Mouse (Mus musculus) left cerebral cortex, adult 2 months (tissue): ENCODE data around the gene Gm15056. TPM values are rescaled to one million over a fixed set of nuclear protein-coding genes. Genes with fewer than 3 reads are reported as not detected.

Experiments
- DNase-seq, 2 experiments: peaks; one replicate each; pipeline ENCODE4 v3.0.0; 2021 to 2022; ENCODE audit warnings: low spot score in 2 of 2, mixed read lengths in 1 of 2; ENCODE audit errors: extremely low spot score in 1 of 2
- H3K27ac ChIP-seq: fragments of 200-600 bp; 2 replicates; pipeline ENCODE4 v1.8.1; 2022
- H3K4me3 ChIP-seq: fragments of 200-600 bp; 2 replicates; pipeline ENCODE4 v1.8.1; 2022
- CTCF ChIP-seq: fragments of 200-600 bp; IDR thresholded peaks from 2 replicates; pipeline ENCODE4 v1.8.1; 2022; ENCODE audit warnings: antibody characterized with exemption, mild to moderate bottlenecking, moderate library complexity
- intact Hi-C: fragments of 180-260 bp; cut with DNase I; formaldehyde crosslinking; loops from one replicate; pipeline ENCODE4 v1.15.1; 2025
- long read RNA-seq, 2 experiments: library from polyadenylated mRNA; stranded (forward); transcript quantifications; one replicate each; pipeline ENCODE4 v2.0.0; 2021; ENCODE audit warnings: borderline mapping rate in 2 of 2
- total RNA-seq, 2 experiments: library from RNA; stranded (reverse); gene quantifications; 2 replicates each; pipeline ENCODE4 v1.2.3; 2021

Gene Gm15056
- total RNA-seq: not detected
- long read RNA-seq, experiment 1: 0 reads
- long read RNA-seq, experiment 2: 0 reads

DNA sequence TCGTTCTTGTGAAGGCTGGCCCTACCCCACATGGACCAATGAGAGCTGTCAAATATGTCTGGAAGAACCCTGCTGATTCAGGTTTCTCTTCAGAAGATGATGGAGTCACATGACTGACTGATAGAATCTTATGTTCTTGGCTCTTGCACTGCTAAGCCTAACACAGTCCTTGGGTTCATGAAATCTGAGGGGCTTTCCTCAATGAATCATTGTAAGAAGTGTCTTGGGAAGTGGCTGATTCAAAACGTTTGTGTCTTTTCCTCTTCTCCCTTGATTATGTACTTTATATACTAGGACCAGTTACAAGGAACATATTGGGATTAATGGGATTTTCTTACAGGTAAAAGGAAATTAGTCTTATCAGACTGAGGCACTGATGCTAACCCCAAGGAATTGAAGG is at the start of gene Gm15056:
Gm15056 (minus strand) TSS at position 101 of the 400 bp plus-strand sequence.
- intact Hi-C loops: no loop called here
- no peak for DNase-seq

DNA sequence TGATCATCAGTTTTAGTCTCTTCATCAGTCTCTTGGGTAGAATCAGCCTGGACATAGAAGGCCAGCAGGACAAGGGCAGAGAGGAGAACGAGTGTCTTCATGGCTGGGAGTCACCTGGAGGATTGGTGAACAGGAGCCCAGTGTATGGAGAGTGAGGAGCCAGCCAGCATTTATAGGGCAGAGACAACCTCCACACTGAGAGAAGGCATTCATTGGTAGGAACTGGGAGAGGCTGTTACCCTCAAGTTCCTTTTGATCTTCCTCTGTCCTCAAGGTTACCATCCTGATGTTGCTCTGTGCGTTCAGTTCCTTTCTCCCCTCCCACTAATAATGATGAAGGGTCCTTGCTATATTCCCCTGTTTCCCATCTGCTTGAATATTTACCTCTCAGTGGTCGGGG is 42.2 kb upstream of the Gm15056 start, which contains the start of gene AY761185:
AY761185 (minus strand) TSS at position 101 of the 400 bp plus-strand sequence.
- no peak for DNase-seq
- Histone ChIP-seq H3K27ac (no peak within 1 kb of the TSS), H3K4me3 (no peak within 1 kb of the TSS)
- no peak for TF ChIP-seq CTCF
- intact Hi-C loops: no loop called here

More for the DNA sequence above, at the start of gene Gm15056:
- Histone ChIP-seq H3K27ac (no peak within 1 kb of the TSS), H3K4me3 (no peak within 1 kb of the TSS)
- TF ChIP-seq CTCF: no peak

DNA sequence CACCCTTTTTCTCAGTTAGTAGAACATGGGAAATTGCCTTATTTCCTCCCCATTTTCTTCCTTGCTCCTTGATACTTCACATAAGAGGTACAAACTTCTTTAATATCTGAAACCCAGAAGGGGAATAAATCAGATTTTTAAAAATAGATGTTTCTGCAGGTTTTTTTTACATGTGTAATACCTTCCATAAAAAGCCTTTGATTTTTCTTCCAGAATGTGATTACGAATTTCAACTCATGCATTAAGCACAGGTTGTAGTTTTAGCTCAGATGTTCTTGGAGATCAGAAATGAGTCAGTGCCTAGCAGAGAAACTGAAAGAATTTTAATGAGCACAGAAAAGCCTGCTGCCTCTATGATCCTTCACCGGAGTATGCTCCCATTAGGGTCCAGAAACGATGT is 19.5 kb upstream of the Gm15056 start, which contains the start of gene Gm6040:
Gm6040 (minus strand) TSS at position 101 of the 400 bp plus-strand sequence.
- Histone ChIP-seq H3K27ac (no peak within 1 kb of the TSS), H3K4me3 (no peak within 1 kb of the TSS)
- DNase-seq: no peak
- TF ChIP-seq CTCF: no peak
- intact Hi-C loops: no loop called here

DNA sequence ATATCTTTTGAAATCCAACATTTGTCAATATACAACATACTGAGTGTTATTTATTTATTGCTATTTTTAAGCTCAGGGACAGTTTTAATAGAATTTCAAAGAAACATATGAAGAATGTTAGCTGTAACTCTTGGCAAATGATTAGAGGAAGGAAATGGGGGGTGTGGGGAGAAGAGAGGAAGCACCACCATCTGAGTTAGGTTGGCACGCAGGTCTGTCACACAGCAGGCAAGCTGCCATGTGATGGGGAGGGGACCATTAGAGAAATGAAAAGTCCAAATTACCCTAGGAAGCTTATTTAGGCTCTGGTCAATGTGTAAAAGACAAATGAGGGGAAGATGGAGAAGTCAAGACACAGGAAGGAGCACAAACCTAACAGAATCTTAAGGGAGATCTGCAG is 9.9 kb upstream of the Gm15056 start:
- TF ChIP-seq CTCF: no peak
- DNase-seq: no peak
- Histone ChIP-seq H3K27ac (no peak overlapping the region), H3K4me3 (no peak overlapping the region)
- intact Hi-C loops: no loop called here

DNA sequence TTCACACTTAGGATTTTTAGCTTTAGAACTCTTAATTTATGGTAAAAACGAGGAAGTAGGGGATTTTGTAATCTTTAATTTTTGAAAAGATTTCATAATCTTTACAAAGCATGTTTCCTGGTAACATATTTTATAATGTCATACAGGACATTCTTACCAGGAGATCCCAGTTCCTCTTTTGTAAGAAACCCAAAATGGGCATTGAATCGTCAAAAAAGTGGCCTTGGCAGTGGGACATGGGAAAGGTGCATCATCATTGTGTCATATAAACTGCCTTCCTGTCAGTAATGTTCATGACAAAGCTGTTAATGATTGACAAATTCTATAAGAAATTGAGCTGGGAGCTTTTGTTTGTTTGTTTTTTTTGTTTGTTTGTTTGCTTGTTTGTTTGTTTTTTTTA is 5.8 kb upstream of the Gm15056 start:
- DNase-seq: no peak
- intact Hi-C loops: no loop called here
- Histone ChIP-seq H3K4me3 (no peak overlapping the region), H3K27ac (no peak overlapping the region)
- no peak for TF ChIP-seq CTCF

DNA sequence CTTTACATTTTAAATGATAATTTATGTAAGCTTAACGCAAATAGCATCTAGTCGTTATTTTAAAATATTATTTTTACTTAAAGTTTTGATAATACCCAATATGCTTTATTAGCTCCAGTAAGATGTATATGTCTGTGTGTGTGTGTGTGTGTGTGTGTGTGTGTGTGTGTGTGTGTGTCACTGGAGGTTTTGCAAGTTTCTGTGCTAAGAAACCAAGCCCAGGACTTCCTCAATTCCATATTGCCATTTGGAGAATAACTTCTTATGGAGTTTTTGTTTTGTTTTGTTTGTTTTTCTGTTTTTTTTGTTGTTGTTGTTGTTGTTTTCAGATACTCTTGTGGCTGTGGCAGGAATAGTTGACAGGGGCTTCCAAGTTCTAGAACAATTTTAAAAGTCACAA is 4.7 kb upstream of the Gm15056 start:
- H3K27ac ChIP-seq: no peak overlapping the region
- DNase-seq: no peak
- no peak for TF ChIP-seq CTCF
- H3K4me3 ChIP-seq: no peak overlapping the region
- intact Hi-C loops: no loop called here

DNA sequence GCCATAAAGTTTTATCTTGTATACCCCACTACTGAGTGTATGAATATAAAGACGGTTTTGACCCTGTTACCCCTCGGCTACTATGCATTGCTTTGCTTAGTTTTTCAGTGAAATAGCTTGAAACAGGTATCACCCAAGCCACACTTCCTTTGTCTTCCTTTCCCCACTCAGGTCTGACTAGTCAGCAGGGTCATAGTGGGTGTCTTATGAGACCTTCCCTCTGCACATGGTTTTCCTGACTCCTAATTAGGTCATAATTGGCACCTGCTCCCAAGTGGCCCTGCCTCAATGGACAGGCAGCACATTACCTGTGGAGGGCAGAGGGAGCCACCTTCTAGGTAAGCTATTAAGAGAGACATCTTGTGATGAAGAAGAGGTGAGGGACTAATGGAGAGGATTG is 10.1 kb downstream of the Gm15056 start, which contains the start of gene Defb33:
Defb33 (plus strand) TSS at position 301 of the 400 bp plus-strand sequence.
- intact Hi-C loops: no loop called here
- DNase-seq: no peak
- Histone ChIP-seq H3K27ac (no peak within 1 kb of the TSS), H3K4me3 (no peak within 1 kb of the TSS)
- TF ChIP-seq CTCF: no peak

DNA sequence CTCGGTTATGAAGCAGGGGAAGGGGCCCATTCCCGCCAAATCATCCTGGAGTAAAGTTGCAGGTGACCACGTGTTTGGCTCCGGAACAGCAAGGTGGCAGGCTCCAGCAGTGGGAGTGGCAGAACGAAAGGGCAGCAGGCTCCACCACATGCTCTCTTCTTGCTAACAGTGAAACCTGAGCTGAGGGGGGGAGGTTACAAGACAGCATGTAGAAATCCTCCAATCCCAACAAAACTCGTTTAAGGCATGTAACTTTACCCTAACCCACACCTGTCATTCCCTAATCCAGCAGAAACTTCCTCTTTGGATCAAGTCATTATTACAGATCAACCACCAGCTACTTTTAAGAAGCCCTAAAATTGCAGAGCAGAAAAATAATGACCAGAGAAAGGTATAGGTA is 27.8 kb downstream of the Gm15056 start:
- H3K27ac ChIP-seq: no peak overlapping the region
- TF ChIP-seq CTCF: no peak
- no peak for DNase-seq
- no peak overlapping the region for H3K4me3 ChIP-seq
- intact Hi-C loops: no loop called here

Other genes starting within 250 kb of the Gm15056 start
- not detected for gene Defb33, start 10.0 kb downstream of the Gm15056 start, total RNA-seq
- not detected for gene Gm6040, start 19.4 kb upstream of the Gm15056 start, total RNA-seq
- not detected for gene AY761185, start 42.1 kb upstream of the Gm15056 start, total RNA-seq
- gene Defa21, start 122.9 kb upstream of the Gm15056 start, total RNA-seq: not detected
- gene Defa23, start 152.4 kb upstream of the Gm15056 start, total RNA-seq: not detected
- gene Defa35, start 162.4 kb upstream of the Gm15056 start, total RNA-seq: not detected
- gene Defa25, start 181.8 kb upstream of the Gm15056 start, total RNA-seq: not detected
- not detected for gene Gm14851, start 193.4 kb upstream of the Gm15056 start, total RNA-seq
- not detected for gene Defa30, start 232.0 kb upstream of the Gm15056 start, total RNA-seq